Mouse (Mus musculus): Measurements from ENCODE around the gene Sh3gl1.
A peak's percentile ranks its signal among the peaks of the same experiment; 100 is the strongest.

Gene Sh3gl1

DNA sequence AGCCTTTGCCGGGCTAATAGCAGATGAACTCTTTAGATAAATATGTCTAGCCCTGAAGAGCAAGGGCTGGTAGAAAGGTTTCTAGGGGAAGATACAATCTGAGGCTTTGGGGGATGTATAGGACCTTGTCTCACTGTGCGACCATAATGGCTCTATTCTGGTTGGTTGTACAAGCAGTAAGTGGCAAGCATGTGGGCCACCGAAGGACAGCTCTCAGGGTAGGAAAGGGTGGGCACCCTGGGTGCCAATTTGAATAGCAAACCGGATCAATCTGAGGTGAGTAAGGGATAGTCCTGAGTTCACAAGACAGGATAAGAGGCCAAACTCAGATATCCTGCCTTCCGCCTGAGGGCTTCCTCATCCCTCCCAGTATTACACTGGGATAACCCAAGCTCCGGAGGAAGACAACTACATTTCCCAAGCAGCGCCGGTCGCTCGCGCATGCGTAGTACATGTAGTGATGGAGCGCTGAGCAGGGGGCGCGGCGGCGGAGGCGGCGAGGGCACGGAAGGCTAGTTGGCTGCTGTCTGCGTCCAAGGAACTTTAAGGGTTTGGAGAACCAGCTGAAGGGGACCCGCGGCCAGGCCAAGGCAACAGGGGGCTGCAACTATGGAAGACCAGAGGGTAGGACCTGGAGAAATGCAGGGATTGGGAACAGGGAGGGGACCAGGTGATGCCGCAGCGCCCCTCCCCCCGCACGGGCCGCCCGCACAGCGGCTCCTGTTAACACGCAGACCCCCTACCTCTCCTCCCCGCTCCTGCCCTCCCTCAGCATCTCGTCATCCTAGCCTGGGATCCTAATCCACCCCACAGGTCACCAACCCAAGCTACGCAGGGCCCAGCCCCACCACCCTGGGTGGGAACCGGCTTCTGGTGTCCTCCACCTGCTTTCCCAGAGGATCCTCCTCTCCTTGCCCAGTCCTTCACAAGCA is 50.1 kb downstream of the Sh3gl1 start, which contains the start of gene Fsd1:
Gene Fsd1, plus strand, starts transcription at position 480 of the 932 bp plus-strand sequence.
- peak; percentile 89 for DNase-seq

DNA sequence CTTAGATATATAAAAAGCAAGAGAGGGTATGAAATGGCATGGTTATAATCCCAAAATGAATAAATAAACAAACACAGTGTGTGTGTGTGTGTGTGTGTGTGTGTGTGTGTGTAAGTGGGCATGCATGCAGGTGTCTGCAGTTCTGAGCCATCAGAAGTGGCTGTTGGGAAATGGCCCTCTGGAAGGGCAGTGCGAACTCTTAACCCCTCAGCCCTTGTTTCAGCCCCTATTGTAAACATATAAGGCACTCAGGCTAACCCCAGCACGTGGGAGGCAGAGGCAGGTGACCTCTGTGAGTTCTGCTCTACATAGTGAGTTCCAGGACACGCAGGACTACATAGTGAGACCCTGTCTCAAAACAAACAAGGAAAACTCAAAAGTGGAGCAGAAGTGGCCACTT is 59.1 kb downstream of the Sh3gl1 start:
- DNase-seq, result no peak

GRCm38 (mm10) chr17:55976255-55976862 is 60.1 kb downstream of the Sh3gl1 start:
- peak; percentile 82 for DNase-seq

DNA sequence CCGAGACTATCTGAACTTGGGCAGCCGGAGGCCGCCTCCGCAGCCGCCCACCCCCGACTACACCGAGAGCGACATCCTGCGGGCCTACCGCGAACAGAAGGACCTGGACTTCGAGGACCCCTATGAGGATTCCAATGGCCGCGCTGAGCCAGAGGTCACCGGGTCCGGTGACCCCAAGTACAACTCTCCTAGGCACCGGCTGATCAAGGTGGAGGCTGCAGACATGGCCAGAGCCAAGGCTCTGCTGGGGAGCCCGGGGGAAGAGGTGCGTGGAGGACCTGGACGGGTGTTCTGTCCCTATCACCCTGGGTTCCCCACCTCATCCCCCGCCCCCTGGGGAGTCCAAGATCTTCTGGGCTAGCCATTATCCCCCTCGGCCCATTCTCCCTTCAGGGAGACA is 65.0 kb downstream of the Sh3gl1 start:
- no peak for DNase-seq

GRCm38 (mm10) chr17:55969966-55970891 is 66.2 kb downstream of the Sh3gl1 start, which contains the start of gene Shd:
TSS of gene Shd (plus strand) at chr17:55970467.
- peak; percentile 87 for DNase-seq

DNA sequence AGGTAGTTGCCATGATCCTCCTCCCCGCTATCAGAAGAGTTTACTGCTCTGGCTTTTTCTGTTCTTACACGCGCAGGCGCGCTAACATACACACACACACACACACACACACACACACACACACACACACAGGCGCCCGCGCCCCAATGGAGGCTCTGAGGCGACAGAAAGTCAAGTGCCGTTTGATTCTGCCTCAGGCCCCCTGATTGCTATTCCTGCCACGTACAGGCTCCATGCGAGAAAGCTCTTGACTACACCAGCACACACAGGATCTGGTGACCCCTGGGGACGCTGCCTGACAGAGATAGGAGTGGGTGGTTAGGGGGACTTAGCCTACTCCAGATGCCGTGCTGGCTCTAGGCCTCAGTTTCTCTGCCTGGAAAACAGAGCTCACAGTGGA is 66.9 kb downstream of the Sh3gl1 start:
- DNase-seq, result peak; percentile 79

DNA sequence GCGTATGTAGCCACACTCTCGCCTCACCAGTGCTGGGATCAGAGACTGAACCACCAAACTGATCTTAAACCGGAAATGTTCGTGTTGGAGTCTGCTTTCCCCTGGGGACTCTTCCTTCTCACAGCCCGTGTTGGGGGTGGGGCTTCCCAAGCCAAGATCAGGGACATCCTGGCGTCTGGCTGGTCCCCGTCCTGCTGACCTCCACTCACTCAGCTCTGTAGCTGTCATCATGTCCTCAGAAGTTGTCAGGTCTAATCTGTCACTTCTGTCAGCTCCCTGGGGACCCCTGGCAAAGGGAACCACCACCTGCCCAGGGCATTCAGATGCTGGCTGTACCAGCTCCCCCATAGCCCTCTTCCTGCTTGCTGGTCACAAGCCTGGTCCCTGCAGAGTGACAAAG is 68.2 kb downstream of the Sh3gl1 start:
- no peak for DNase-seq

DNA sequence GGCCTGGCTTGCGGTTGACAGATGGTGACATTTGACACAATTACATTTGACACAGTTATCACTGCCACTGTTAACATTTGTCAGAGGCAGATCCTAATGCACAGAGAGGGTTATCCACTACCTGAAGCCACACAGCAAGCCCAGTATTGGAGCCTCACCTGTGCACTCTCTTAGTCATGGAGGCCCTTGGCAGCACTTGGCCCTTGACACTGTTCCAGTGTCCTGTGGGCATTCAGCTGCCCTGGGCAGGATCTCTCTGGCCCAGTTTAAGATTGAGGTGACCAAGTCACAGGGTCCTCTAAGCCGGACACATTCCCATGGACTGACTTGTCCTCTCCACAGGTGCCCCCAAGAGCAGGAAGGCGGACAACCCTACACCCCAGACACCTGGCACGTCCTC is 69.2 kb downstream of the Sh3gl1 start:
- DNase-seq, result no peak
